Mouse (Mus musculus) intestine, embryonic 15.5 days (tissue): ENCODE results near the gene C2cd3. TPM values are rescaled to one million over a fixed set of nuclear protein-coding genes. Genes with fewer than 3 reads are reported as not detected.

Experiments
- ATAC-seq: fragments of 200-750 bp; cut with Nextera tagmentation; 2 replicates; pipeline ENCODE4 v1.8.0; 2017; ENCODE audit warnings: moderate TSS enrichment, moderate library complexity
- H3K27ac ChIP-seq: fragments of 300-500 bp; sonication (generic); 2 replicates; pipeline ENCODE4 v1.5.1; 2015; ENCODE audit warnings: mild to moderate bottlenecking, inconsistent platforms
- H3K27me3 ChIP-seq: fragments of 300-500 bp; sonication (generic); replicated peaks from 2 replicates; pipeline ENCODE4 v1.6.1; 2015; ENCODE audit warnings: inconsistent platforms
- H3K36me3 ChIP-seq: fragments of 300-500 bp; sonication (generic); 2 replicates; pipeline ENCODE4 v1.6.1; 2015; ENCODE audit warnings: inconsistent platforms
- H3K4me1 ChIP-seq: fragments of 300-500 bp; sonication (generic); replicated peaks from 2 replicates; pipeline ENCODE4 v1.6.1; 2015; ENCODE audit warnings: inconsistent platforms
- H3K4me2 ChIP-seq: fragments of 300-500 bp; sonication (generic); replicated peaks from 2 replicates; pipeline ENCODE4 v1.6.1; 2015; ENCODE audit warnings: mild to moderate bottlenecking, inconsistent platforms
- H3K4me3 ChIP-seq: fragments of 300-500 bp; sonication (generic); replicated peaks from 2 replicates; pipeline ENCODE4 v1.5.1; 2015; ENCODE audit warnings: inconsistent platforms
- H3K9ac ChIP-seq: fragments of 300-500 bp; sonication (generic); 2 replicates; pipeline ENCODE4 v1.6.1; 2015; ENCODE audit warnings: inconsistent platforms
- H3K9me3 ChIP-seq: fragments of 300-500 bp; sonication (generic); 2 replicates; pipeline ENCODE4 v1.6.1; 2016; ENCODE audit warnings: inconsistent platforms
- WGBS: fragments of 180-500 bp; shearing (Covaris S2); methylation state at CpG from one replicate; pipeline ENCODE4 v1.1.7; 2015; 5-methylcytosine and 5-hydroxymethylcytosine counted together
- polyA plus RNA-seq: library from polyadenylated mRNA; unstranded; fragments of >200 nt; fragmentation: Nextera tagmentation; extraction: Ambion mirVana; gene quantifications from 2 replicates; pipeline ENCODE4 v1.2.1, GENCODE M21; 2015

C2cd3 gene
- polyA plus RNA-seq, 1 experiment from 2014 or later, result 13.3 TPM

GRCm38 (mm10) chr7:100364888-100365287 lies 7.1 kb upstream of the C2cd3 start:
- H3K9ac ChIP-seq, result no peak overlapping the region
- 42% methylated on average over 6 of the region's 6 CpGs for WGBS
- no peak for ATAC-seq
- no peak overlapping the region for H3K4me3 ChIP-seq
- no peaks in the 10 kb centered on the region for H3K27me3 ChIP-seq
- no peaks in the 10 kb centered on the region for H3K36me3 ChIP-seq
- H3K27ac ChIP-seq, result no peak overlapping the region
- H3K9me3 ChIP-seq, result no peaks in the 10 kb centered on the region
- no peaks in the 10 kb centered on the region for H3K4me1 ChIP-seq
- H3K4me2 ChIP-seq, result no peak overlapping the region

- peak overlapping the region; percentile 34 for H3K9ac ChIP-seq
- no peak for ATAC-seq
Measured at GRCm38 (mm10) chr7:100372452-100372980, 483 bp downstream of the C2cd3 start.

GRCm38 (mm10) chr7:100378257-100378656 lies 6.2 kb downstream of the C2cd3 start:
- ATAC-seq, result no peak
- no peaks in the 10 kb centered on the region for H3K27me3 ChIP-seq
- no peak overlapping the region for H3K4me3 ChIP-seq
- no peak overlapping the region for H3K9ac ChIP-seq
- no peaks in the 10 kb centered on the region for H3K4me1 ChIP-seq
- H3K4me2 ChIP-seq, result no peak overlapping the region
- H3K36me3 ChIP-seq, result peaks cover 16% of the 10 kb centered on the region; the same call in 1 of the 2 replicates
- WGBS, result 87% methylated on average over 2 of the region's 2 CpGs
- H3K27ac ChIP-seq, result no peak overlapping the region
- H3K9me3 ChIP-seq, result no peaks in the 10 kb centered on the region

More at GRCm38 (mm10) chr7:100372452-100372980, 483 bp downstream of the C2cd3 start:
- Histone ChIP-seq H3K27ac (peak overlapping the region; percentile 68), H3K9me3 (no peaks in the 10 kb centered on the region), H3K36me3 (peaks cover 2% of the 10 kb centered on the region; the same call in 1 of the 2 replicates), H3K4me2 (peak overlapping the region; percentile 54), H3K27me3 (no peaks in the 10 kb centered on the region), H3K4me3 (peak overlapping the region; percentile 70), H3K4me1 (peaks cover 8% of the 10 kb centered on the region; the same call in 1 of the 2 replicates)
- 6% methylated on average over 17 of the region's 17 CpGs for WGBS

- H3K9ac ChIP-seq, result no peak overlapping the region
- ATAC-seq, result no peak
- peaks cover 13% of the 10 kb centered on the region; the same call in 1 of the 2 replicates for H3K36me3 ChIP-seq
Measured at GRCm38 (mm10) chr7:100381161-100381560, 9.1 kb downstream of the C2cd3 start.

GRCm38 (mm10) chr7:100383207-100383606 lies 11.2 kb downstream of the C2cd3 start:
- no peak for ATAC-seq
- Histone ChIP-seq H3K4me2 (no peak overlapping the region), H3K36me3 (peaks cover 13% of the 10 kb centered on the region; the same call in 1 of the 2 replicates)

More at GRCm38 (mm10) chr7:100381161-100381560, 9.1 kb downstream of the C2cd3 start:
- Histone ChIP-seq H3K4me2 (no peak overlapping the region), H3K9me3 (no peaks in the 10 kb centered on the region), H3K4me1 (no peaks in the 10 kb centered on the region), H3K27ac (no peak overlapping the region), H3K4me3 (no peak overlapping the region), H3K27me3 (no peaks in the 10 kb centered on the region)

GRCm38 (mm10) chr7:100388174-100388573 lies 16.1 kb downstream of the C2cd3 start:
- Histone ChIP-seq H3K4me2 (no peak overlapping the region), H3K27me3 (no peaks in the 10 kb centered on the region), H3K27ac (no peak overlapping the region), H3K9me3 (no peaks in the 10 kb centered on the region), H3K9ac (no peak overlapping the region), H3K4me3 (no peak overlapping the region), H3K36me3 (peaks cover 10% of the 10 kb centered on the region; the same call in 1 of the 2 replicates), H3K4me1 (no peaks in the 10 kb centered on the region)
- WGBS, result 93% methylated on average over 2 of the region's 2 CpGs
- no peak for ATAC-seq

More at GRCm38 (mm10) chr7:100383207-100383606, 11.2 kb downstream of the C2cd3 start:
- H3K27ac ChIP-seq, result no peak overlapping the region
- H3K9ac ChIP-seq, result no peak overlapping the region
- no peak overlapping the region for H3K4me3 ChIP-seq
- H3K9me3 ChIP-seq, result no peaks in the 10 kb centered on the region
- no peaks in the 10 kb centered on the region for H3K27me3 ChIP-seq
- no peaks in the 10 kb centered on the region for H3K4me1 ChIP-seq
- 87% methylated on average over 2 of the region's 2 CpGs for WGBS

- Histone ChIP-seq H3K9me3 (no peaks in the 10 kb centered on the region), H3K27me3 (no peaks in the 10 kb centered on the region), H3K4me1 (no peaks in the 10 kb centered on the region), H3K4me3 (no peak overlapping the region), H3K36me3 (peaks cover 10% of the 10 kb centered on the region; the same call in 1 of the 2 replicates), H3K9ac (no peak overlapping the region), H3K27ac (no peak overlapping the region), H3K4me2 (no peak overlapping the region)
- WGBS, result 88% methylated on average over 8 of the region's 8 CpGs
- no peak for ATAC-seq
Measured at GRCm38 (mm10) chr7:100390166-100390565, 18.1 kb downstream of the C2cd3 start.

- H3K4me2 ChIP-seq, result no peak overlapping the region
- ATAC-seq, result no peak
- H3K4me3 ChIP-seq, result no peak overlapping the region
- 74% methylated on average over 2 of the region's 2 CpGs for WGBS
- no peaks in the 10 kb centered on the region for H3K9me3 ChIP-seq
- no peak overlapping the region for H3K9ac ChIP-seq
- H3K27ac ChIP-seq, result no peak overlapping the region
- H3K27me3 ChIP-seq, result no peaks in the 10 kb centered on the region
- H3K36me3 ChIP-seq, result peaks cover 10% of the 10 kb centered on the region; the same call in 1 of the 2 replicates
- H3K4me1 ChIP-seq, result no peaks in the 10 kb centered on the region
Measured at GRCm38 (mm10) chr7:100392265-100392664, 20.2 kb downstream of the C2cd3 start.

- no peaks in the 10 kb centered on the region for H3K27me3 ChIP-seq
- H3K4me3 ChIP-seq, result no peak overlapping the region
- H3K27ac ChIP-seq, result no peak overlapping the region
- no peaks in the 10 kb centered on the region for H3K4me1 ChIP-seq
- H3K36me3 ChIP-seq, result 0 out of 2 replicates have a peak, but pooled peaks cover 3% of the 10 kb centered on the region
- no peak overlapping the region for H3K9ac ChIP-seq
- ATAC-seq, result no peak
- no peaks in the 10 kb centered on the region for H3K9me3 ChIP-seq
- 73% methylated on average over 8 of the region's 8 CpGs for WGBS
- H3K4me2 ChIP-seq, result no peak overlapping the region
Measured at GRCm38 (mm10) chr7:100399231-100399913, 27.3 kb downstream of the C2cd3 start.

GRCm38 (mm10) chr7:100400899-100401539 lies 29.0 kb downstream of the C2cd3 start:
- Histone ChIP-seq H3K27me3 (no peaks in the 10 kb centered on the region), H3K4me2 (peak overlapping the region; percentile 35), H3K4me1 (no peaks in the 10 kb centered on the region), H3K9ac (no peak overlapping the region), H3K9me3 (no peaks in the 10 kb centered on the region), H3K4me3 (no peak overlapping the region), H3K36me3 (0 out of 2 replicates have a peak, but pooled peaks cover 3% of the 10 kb centered on the region), H3K27ac (no peak overlapping the region; the same call in 1 of the 2 replicates)
- 24% methylated on average over 4 of the region's 4 CpGs for WGBS
- peak; percentile 91 for ATAC-seq

GRCm38 (mm10) chr7:100402715-100403114 lies 30.7 kb downstream of the C2cd3 start:
- H3K4me2 ChIP-seq, result no peak overlapping the region
- H3K4me3 ChIP-seq, result no peak overlapping the region
- no peak overlapping the region for H3K27ac ChIP-seq
- no peak for ATAC-seq
- no peaks in the 10 kb centered on the region for H3K27me3 ChIP-seq
- no peaks in the 10 kb centered on the region for H3K9me3 ChIP-seq
- 72% methylated on average over 4 of the region's 4 CpGs for WGBS
- no peaks in the 10 kb centered on the region for H3K4me1 ChIP-seq
- peaks cover 7% of the 10 kb centered on the region; the same call in 1 of the 2 replicates for H3K36me3 ChIP-seq
- no peak overlapping the region for H3K9ac ChIP-seq

GRCm38 (mm10) chr7:100407677-100408076 lies 35.6 kb downstream of the C2cd3 start:
- Histone ChIP-seq H3K27me3 (no peaks in the 10 kb centered on the region), H3K27ac (no peak overlapping the region), H3K9ac (no peak overlapping the region), H3K36me3 (peaks cover 15% of the 10 kb centered on the region; the same call in 1 of the 2 replicates), H3K4me2 (no peak overlapping the region), H3K9me3 (no peaks in the 10 kb centered on the region), H3K4me3 (no peak overlapping the region), H3K4me1 (no peaks in the 10 kb centered on the region)
- 91% methylated on average over 5 of the region's 5 CpGs for whole genome bisulfite sequencing
- no peak for ATAC-seq
